Mouse (Mus musculus): Measurements from ENCODE around the gene Slc15a1. TPM values are rescaled to one million over a fixed set of nuclear protein-coding genes. Genes with fewer than 3 reads are reported as not detected.

Gene Slc15a1
- not detected for total RNA-seq (2023)

DNA sequence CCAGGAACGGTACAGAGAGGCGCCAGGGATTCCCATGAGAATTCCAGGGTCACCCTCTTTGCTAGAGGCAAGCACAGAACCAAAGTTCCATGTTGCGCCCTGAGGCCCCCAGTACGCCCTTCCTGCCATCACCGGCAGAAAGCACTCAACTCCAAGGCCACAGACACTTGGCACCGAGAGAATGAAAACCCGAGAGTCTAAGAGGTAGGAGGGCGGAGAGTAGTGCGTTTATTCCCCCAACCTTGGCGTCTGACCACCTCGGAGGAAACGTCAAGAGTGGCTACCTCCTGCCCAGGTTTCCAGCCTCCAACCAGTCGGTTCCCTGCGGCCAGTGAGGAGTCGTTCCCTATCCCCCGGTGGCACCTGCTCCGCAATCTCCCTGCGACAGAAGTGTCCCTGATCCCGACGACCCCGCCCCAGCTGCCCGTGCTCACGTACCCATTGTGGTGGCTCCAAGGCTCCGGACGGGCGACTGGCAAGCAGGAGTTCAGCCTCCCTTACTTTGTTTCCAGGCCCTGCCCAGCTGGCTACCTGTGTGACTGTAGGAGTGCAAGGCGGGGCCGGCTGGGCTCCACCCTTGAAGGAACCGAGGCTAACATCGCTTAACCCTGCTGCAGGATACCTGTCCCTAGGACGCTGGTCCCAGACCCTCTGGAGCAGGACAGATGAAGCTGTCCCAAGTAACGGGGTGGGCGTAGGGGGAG lies at the start of gene Slc15a1:
Gene Slc15a1, minus strand, starts transcription at position 472 of the 704 bp plus-strand sequence.

Other genes starting within 250 kb of the Slc15a1 start
- 100 to 1,000 TPM; 228 to 230 TPM for gene Stk24, start 125.2 kb downstream of the Slc15a1 start, total RNA-seq (2023)

Data from T-cell, adult 66 days (primary cell).